Mouse (Mus musculus) cerebellum, adult 2 months (tissue): Measurements from ENCODE around the gene Scube2.

Source experiments
- CTCF ChIP-seq: fragments of 200-500 bp; IDR thresholded peaks from 2 replicates; pipeline ENCODE4 v1.5.1; 2011; ENCODE audit warnings: low read depth, mild to moderate bottlenecking, control low read depth, low read length, moderate library complexity, borderline replicate concordance; ENCODE audit not compliant: insufficient read depth
- POLR2A ChIP-seq: fragments of 200-500 bp; IDR thresholded peaks from 2 replicates; pipeline ENCODE4 v1.6.1; 2011; ENCODE audit warnings: low read length, control low read depth, borderline replicate concordance; ENCODE audit not compliant: insufficient read depth

- TF ChIP-seq CTCF (no peak), POLR2A (no peak)
Measured at GRCm38 (mm10) chr7:109837651-109838050, 27.8 kb downstream of the Scube2 start.
